Mouse (Mus musculus): Measurements from ENCODE around the gene Large1. TPM values are rescaled to one million over a fixed set of nuclear protein-coding genes. Genes with fewer than 3 reads are reported as not detected.

The Large1 gene
- polyA plus RNA-seq, 1 experiment from 2014 or later: 11.0 TPM

DNA sequence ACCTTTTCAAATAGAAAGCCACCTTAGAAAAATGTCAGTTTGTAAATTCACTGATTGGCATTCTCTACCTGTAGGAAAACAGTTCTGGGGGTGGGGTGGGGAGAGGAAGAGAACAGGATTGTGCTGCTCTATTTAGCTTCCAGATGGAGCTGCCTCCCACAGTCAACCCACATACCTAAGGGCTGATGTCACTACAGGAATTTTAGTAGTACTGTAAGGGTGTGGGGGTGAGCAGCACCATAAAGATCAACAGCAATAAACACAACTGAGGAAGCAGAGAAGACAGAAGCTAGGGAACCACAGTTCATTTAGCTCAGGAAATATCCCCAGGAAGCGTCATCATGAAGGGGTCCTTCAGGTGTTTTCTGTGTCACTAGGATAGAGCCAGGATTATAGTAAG is 174.9 kb downstream of the Large1 start:
- no peaks in the 10 kb centered on the region for H3K4me1 ChIP-seq (ENCODE audit: control insufficient read depth, insufficient read depth, low read length)
- H3K4me2 ChIP-seq (ENCODE audit: low read depth): no peak overlapping the region
- H3K36me3 ChIP-seq (ENCODE audit: control insufficient read depth, insufficient read depth, low read length): no peaks in the 10 kb centered on the region
- DNase-seq (ENCODE audit: low spot score) (no peak), ATAC-seq (ENCODE audit: insufficient read depth, low FRiP score, low TSS enrichment) (no peak)
- H3K9ac ChIP-seq (ENCODE audit: low read length): no peak overlapping the region
- 60% methylated on average over 1 of the region's 1 CpGs for WGBS
- H3K27ac ChIP-seq (ENCODE audit: low read depth, low read length): no peak overlapping the region
- no peak overlapping the region for H3K4me3 ChIP-seq (ENCODE audit: low read depth, low read length)
- H3K9me3 ChIP-seq (ENCODE audit: control insufficient read depth, low read length): no peaks in the 10 kb centered on the region
- no peaks in the 10 kb centered on the region for H3K27me3 ChIP-seq (ENCODE audit: control insufficient read depth, insufficient read depth, low read length)

DNA sequence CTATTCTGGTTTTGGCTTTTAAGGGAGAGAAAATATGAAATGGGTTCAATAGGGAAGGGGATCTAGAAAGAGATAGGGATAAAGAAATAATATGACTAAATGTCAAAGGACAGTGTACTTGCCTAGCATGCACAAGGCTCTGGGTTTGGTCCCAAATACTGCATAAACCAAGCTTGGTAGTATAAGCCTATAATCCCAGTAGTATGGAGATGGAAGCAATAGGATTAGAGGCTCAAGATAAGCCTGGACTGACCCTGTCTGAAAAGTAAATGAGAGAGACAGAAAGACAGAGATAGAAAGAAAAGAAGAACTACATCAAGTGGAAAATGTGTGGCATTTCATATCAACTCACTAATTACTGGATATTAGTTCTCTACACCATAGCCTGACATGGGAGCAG is 180.7 kb downstream of the Large1 start:
- H3K9me3 ChIP-seq (ENCODE audit: control insufficient read depth, low read length): no peaks in the 10 kb centered on the region
- no peak overlapping the region for H3K27ac ChIP-seq (ENCODE audit: low read depth, low read length)
- no peak overlapping the region for H3K4me2 ChIP-seq (ENCODE audit: low read depth)
- H3K4me3 ChIP-seq (ENCODE audit: low read depth, low read length): no peak overlapping the region
- no peak for DNase-seq (ENCODE audit: low spot score)
- H3K4me1 ChIP-seq (ENCODE audit: control insufficient read depth, insufficient read depth, low read length): no peaks in the 10 kb centered on the region
- no peak overlapping the region for H3K9ac ChIP-seq (ENCODE audit: low read length)
- H3K27me3 ChIP-seq (ENCODE audit: control insufficient read depth, insufficient read depth, low read length): no peaks in the 10 kb centered on the region
- H3K36me3 ChIP-seq (ENCODE audit: control insufficient read depth, insufficient read depth, low read length): no peaks in the 10 kb centered on the region
- ATAC-seq (ENCODE audit: insufficient read depth, low FRiP score, low TSS enrichment): no peak

GRCm38 (mm10) chr8:73161994-73162393 is 191.3 kb downstream of the Large1 start:
- ATAC-seq (ENCODE audit: insufficient read depth, low FRiP score, low TSS enrichment) (no peak), DNase-seq (ENCODE audit: low spot score) (no peak)
- Histone ChIP-seq H3K4me3 (ENCODE audit: low read depth, low read length) (no peak overlapping the region), H3K4me1 (ENCODE audit: control insufficient read depth, insufficient read depth, low read length) (no peaks in the 10 kb centered on the region), H3K9me3 (ENCODE audit: control insufficient read depth, low read length) (no peaks in the 10 kb centered on the region), H3K27ac (ENCODE audit: low read depth, low read length) (no peak overlapping the region), H3K9ac (ENCODE audit: low read length) (no peak overlapping the region), H3K27me3 (ENCODE audit: control insufficient read depth, insufficient read depth, low read length) (no peaks in the 10 kb centered on the region), H3K36me3 (ENCODE audit: control insufficient read depth, insufficient read depth, low read length) (no peaks in the 10 kb centered on the region), H3K4me2 (ENCODE audit: low read depth) (no peak overlapping the region)
- 78% methylated on average over 3 of the region's 3 CpGs for WGBS

- Histone ChIP-seq H3K4me1 (ENCODE audit: control insufficient read depth, insufficient read depth, low read length) (no peaks in the 10 kb centered on the region), H3K9me3 (ENCODE audit: control insufficient read depth, low read length) (no peaks in the 10 kb centered on the region), H3K9ac (ENCODE audit: low read length) (no peak overlapping the region), H3K4me3 (ENCODE audit: low read depth, low read length) (no peak overlapping the region), H3K36me3 (ENCODE audit: control insufficient read depth, insufficient read depth, low read length) (no peaks in the 10 kb centered on the region), H3K27ac (ENCODE audit: low read depth, low read length) (no peak overlapping the region), H3K27me3 (ENCODE audit: control insufficient read depth, insufficient read depth, low read length) (no peaks in the 10 kb centered on the region), H3K4me2 (ENCODE audit: low read depth) (no peak overlapping the region)
- no peak for ATAC-seq (ENCODE audit: insufficient read depth, low FRiP score, low TSS enrichment)
- WGBS: 77% methylated on average over 1 of the region's 1 CpGs
- DNase-seq (ENCODE audit: low spot score): no peak
Observed at GRCm38 (mm10) chr8:73161564-73161963, 191.8 kb downstream of the Large1 start.

GRCm38 (mm10) chr8:73160945-73161344 is 192.4 kb downstream of the Large1 start:
- WGBS: 77% methylated on average over 2 of the region's 2 CpGs
- H3K9ac ChIP-seq (ENCODE audit: low read length): no peak overlapping the region
- H3K36me3 ChIP-seq (ENCODE audit: control insufficient read depth, insufficient read depth, low read length): no peaks in the 10 kb centered on the region
- H3K9me3 ChIP-seq (ENCODE audit: control insufficient read depth, low read length): no peaks in the 10 kb centered on the region
- H3K27ac ChIP-seq (ENCODE audit: low read depth, low read length): no peak overlapping the region
- H3K4me3 ChIP-seq (ENCODE audit: low read depth, low read length): no peak overlapping the region
- no peaks in the 10 kb centered on the region for H3K4me1 ChIP-seq (ENCODE audit: control insufficient read depth, insufficient read depth, low read length)
- H3K4me2 ChIP-seq (ENCODE audit: low read depth): no peak overlapping the region
- H3K27me3 ChIP-seq (ENCODE audit: control insufficient read depth, insufficient read depth, low read length): no peaks in the 10 kb centered on the region
- no peak for DNase-seq (ENCODE audit: low spot score)
- no peak for ATAC-seq (ENCODE audit: insufficient read depth, low FRiP score, low TSS enrichment)

GRCm38 (mm10) chr8:73147236-73147635 is 206.1 kb downstream of the Large1 start:
- Histone ChIP-seq H3K27ac (ENCODE audit: low read depth, low read length) (no peak overlapping the region), H3K9me3 (ENCODE audit: control insufficient read depth, low read length) (no peaks in the 10 kb centered on the region), H3K4me2 (ENCODE audit: low read depth) (no peak overlapping the region), H3K9ac (ENCODE audit: low read length) (no peak overlapping the region), H3K4me3 (ENCODE audit: low read depth, low read length) (no peak overlapping the region), H3K4me1 (ENCODE audit: control insufficient read depth, insufficient read depth, low read length) (no peaks in the 10 kb centered on the region), H3K27me3 (ENCODE audit: control insufficient read depth, insufficient read depth, low read length) (no peaks in the 10 kb centered on the region), H3K36me3 (ENCODE audit: control insufficient read depth, insufficient read depth, low read length) (no peaks in the 10 kb centered on the region)
- 96% methylated on average over 3 of the region's 3 CpGs for WGBS
- DNase-seq (ENCODE audit: low spot score) (no peak), ATAC-seq (ENCODE audit: insufficient read depth, low FRiP score, low TSS enrichment) (no peak)

DNA sequence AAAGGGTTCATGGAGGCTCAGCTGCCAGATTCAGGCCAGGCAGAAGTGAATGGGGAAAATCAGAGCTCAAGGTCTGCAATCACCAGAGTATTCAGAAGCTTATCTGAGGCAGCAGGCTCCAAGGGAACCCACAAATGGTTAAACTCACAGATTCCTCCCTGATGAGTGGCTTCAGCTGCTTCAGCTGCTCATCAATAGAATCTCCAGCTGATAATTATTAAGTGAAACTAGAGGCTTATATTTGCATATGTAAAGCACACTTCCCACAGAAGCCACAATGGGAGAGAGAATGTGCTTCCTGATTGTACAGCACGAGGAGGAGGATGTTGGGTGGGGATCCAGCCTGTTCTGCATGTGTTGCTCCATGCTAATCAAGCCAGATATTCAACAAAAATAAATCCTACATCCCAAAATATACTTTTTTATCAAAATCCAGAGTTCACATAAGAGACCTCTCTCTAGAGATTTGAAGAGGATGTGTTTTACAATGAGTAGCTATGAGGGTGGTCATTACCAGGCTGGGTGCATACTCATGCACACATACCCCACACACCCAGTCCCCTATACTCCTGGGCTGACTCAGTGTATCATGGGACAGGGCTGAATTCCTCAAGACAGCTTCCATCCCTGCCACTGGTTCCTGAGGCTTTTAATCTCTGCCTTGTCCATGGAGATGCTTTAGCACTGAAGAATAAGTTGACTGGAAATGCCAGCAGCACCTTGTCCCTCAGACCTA is 210.5 kb downstream of the Large1 start:
- H3K27me3 ChIP-seq (ENCODE audit: control insufficient read depth, insufficient read depth, low read length): no peaks in the 10 kb centered on the region
- no peaks in the 10 kb centered on the region for H3K36me3 ChIP-seq (ENCODE audit: control insufficient read depth, insufficient read depth, low read length)
- H3K9me3 ChIP-seq (ENCODE audit: control insufficient read depth, low read length): no peaks in the 10 kb centered on the region
- H3K27ac ChIP-seq (ENCODE audit: low read depth, low read length): no peak overlapping the region
- WGBS: 26% methylated on average over 1 of the region's 1 CpGs
- no peak for ATAC-seq (ENCODE audit: insufficient read depth, low FRiP score, low TSS enrichment)
- no peaks in the 10 kb centered on the region for H3K4me1 ChIP-seq (ENCODE audit: control insufficient read depth, insufficient read depth, low read length)
- H3K4me2 ChIP-seq (ENCODE audit: low read depth): no peak overlapping the region
- no peak overlapping the region for H3K4me3 ChIP-seq (ENCODE audit: low read depth, low read length)
- DNase-seq (ENCODE audit: low spot score): no peak
- H3K9ac ChIP-seq (ENCODE audit: low read length): no peak overlapping the region

DNA sequence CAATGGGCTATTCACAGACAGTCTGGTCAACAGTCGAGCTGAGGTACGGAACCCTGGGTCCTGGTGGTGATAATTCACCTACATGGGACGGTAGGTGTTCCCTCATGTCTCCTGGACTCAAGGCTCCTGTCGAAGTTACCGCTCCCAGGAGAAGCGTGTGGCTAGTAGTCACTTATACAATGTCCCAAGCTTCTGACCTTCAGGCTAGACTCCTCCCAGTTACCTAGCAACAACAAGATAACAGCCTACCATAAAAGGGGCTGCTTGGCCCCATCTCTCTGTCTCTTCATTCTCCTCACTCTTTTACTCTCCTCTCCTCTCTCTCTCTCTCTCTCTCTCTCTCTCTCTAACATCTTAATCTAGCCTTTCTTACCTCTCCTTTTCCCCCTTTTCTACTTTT is 217.9 kb downstream of the Large1 start:
- no peak overlapping the region for H3K27ac ChIP-seq (ENCODE audit: low read depth, low read length)
- no peaks in the 10 kb centered on the region for H3K27me3 ChIP-seq (ENCODE audit: control insufficient read depth, insufficient read depth, low read length)
- no peak overlapping the region for H3K4me3 ChIP-seq (ENCODE audit: low read depth, low read length)
- WGBS: 79% methylated on average over 6 of the region's 6 CpGs
- no peaks in the 10 kb centered on the region for H3K9me3 ChIP-seq (ENCODE audit: control insufficient read depth, low read length)
- no peak overlapping the region for H3K4me2 ChIP-seq (ENCODE audit: low read depth)
- DNase-seq (ENCODE audit: low spot score) (no peak), ATAC-seq (ENCODE audit: insufficient read depth, low FRiP score, low TSS enrichment) (no peak)
- H3K9ac ChIP-seq (ENCODE audit: low read length): no peak overlapping the region
- no peaks in the 10 kb centered on the region for H3K4me1 ChIP-seq (ENCODE audit: control insufficient read depth, insufficient read depth, low read length)
- H3K36me3 ChIP-seq (ENCODE audit: control insufficient read depth, insufficient read depth, low read length): no peaks in the 10 kb centered on the region

- no peak for ATAC-seq (ENCODE audit: insufficient read depth, low FRiP score, low TSS enrichment)
- H3K4me1 ChIP-seq (ENCODE audit: control insufficient read depth, insufficient read depth, low read length): no peaks in the 10 kb centered on the region
- no peak overlapping the region for H3K9ac ChIP-seq (ENCODE audit: low read length)
- H3K27me3 ChIP-seq (ENCODE audit: control insufficient read depth, insufficient read depth, low read length): no peaks in the 10 kb centered on the region
- H3K9me3 ChIP-seq (ENCODE audit: control insufficient read depth, low read length): no peaks in the 10 kb centered on the region
- no peak overlapping the region for H3K4me2 ChIP-seq (ENCODE audit: low read depth)
- no peak overlapping the region for H3K4me3 ChIP-seq (ENCODE audit: low read depth, low read length)
- DNase-seq (ENCODE audit: low spot score): no peak
- WGBS: 91% methylated on average over 2 of the region's 2 CpGs
- H3K27ac ChIP-seq (ENCODE audit: low read depth, low read length): no peak overlapping the region
- H3K36me3 ChIP-seq (ENCODE audit: control insufficient read depth, insufficient read depth, low read length): no peaks in the 10 kb centered on the region
Observed at GRCm38 (mm10) chr8:73132080-73132479, 221.3 kb downstream of the Large1 start.

Measured in neural tube, embryonic 11.5 days (tissue).